Mouse (Mus musculus) CD4-positive, CD25-positive, alpha-beta regulatory T cell, adult 4 months (primary cell): ENCODE measurements around the gene Mapt. TPM values are rescaled to one million over a fixed set of nuclear protein-coding genes. Genes with fewer than 3 reads are reported as not detected.
"Not testable (repeated sequence)": the region's sequence is repeated elsewhere in the genome, so short reads cannot be mapped to it uniquely, and the experiment has no call there.

ENCODE experiments used
- ATAC-seq: one replicate; pipeline ENCODE4 v1.8.0; 2017
- polyA plus RNA-seq, 2 experiments: library from polyadenylated mRNA; unstranded; fragments of 100-300 nt; shearing (Covaris generic); gene quantifications; one replicate each; pipeline ENCODE4 v1.2.1; 2017

The Mapt gene
- polyA plus RNA-seq, 2 experiments from 2014 or later = 0.11 to 0.34 TPM

GRCm38 (mm10) chr11:104233574-104234206 is 2.5 kb downstream of the Mapt start:
- no peak for ATAC-seq

DNA sequence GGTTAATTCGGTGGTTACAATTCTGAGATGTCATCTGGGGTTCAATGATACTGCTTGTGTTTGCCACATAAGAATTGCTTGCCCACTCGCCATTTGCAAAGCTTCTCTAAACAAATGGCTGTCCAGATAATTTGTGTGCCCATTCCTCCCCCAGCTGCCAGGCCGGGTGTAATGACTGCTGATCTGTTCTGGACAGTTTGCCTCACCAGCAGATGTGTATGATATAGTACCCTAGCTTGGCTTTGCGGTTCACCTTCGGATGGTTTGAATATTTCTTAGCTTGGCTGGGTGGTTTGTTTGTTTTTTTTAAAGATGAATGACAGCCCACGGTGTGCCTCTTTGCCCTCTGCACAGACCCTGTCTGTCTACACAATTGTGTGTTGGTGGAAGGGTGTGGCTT is 3.5 kb downstream of the Mapt start:
- no peak for ATAC-seq

DNA sequence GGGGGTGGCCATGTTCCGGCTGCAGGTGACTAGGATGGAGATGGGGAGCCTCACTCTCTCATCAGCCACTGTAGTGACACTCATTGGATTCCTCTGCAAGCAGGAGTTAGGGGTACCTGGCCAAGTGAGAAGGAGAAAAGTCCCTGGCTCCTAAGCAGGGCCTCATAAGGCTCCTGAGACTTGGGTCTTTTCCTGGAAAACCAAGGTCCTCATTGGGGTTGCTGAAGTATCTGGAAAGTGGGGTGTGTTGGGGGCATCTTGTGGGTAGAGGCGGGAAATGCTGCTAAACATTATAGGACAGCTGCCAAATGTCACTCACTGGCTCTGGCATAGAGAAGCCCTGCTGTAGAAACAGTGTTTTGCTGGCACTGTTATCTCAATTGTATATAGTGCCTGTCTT is 4.7 kb downstream of the Mapt start:
- ATAC-seq = no peak

DNA sequence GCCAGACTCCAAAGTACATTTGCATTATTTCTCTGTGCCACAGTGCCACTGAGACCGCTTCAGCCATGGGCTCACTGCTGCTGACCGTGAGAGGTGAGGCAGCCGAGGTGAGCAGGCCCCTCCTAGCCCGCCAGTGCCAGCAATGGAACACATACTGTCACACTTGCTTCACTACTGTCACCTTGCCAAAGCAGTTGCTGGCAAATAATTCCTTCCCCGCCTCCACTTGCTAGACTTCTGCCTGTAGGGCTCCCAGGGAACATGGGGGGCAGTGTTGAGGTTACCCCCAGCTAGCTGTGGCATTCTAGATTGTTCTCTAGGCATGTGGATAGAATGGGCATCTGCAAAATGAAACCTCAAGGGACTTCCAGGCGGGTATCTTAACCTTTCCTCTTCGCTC is 6.0 kb downstream of the Mapt start:
- no peak for ATAC-seq

GRCm38 (mm10) chr11:104237958-104238747 is 7.0 kb downstream of the Mapt start:
- ATAC-seq = no peak

- ATAC-seq = not testable (repeated sequence)
Observed at GRCm38 (mm10) chr11:104245478-104245877, 14.3 kb downstream of the Mapt start.

DNA sequence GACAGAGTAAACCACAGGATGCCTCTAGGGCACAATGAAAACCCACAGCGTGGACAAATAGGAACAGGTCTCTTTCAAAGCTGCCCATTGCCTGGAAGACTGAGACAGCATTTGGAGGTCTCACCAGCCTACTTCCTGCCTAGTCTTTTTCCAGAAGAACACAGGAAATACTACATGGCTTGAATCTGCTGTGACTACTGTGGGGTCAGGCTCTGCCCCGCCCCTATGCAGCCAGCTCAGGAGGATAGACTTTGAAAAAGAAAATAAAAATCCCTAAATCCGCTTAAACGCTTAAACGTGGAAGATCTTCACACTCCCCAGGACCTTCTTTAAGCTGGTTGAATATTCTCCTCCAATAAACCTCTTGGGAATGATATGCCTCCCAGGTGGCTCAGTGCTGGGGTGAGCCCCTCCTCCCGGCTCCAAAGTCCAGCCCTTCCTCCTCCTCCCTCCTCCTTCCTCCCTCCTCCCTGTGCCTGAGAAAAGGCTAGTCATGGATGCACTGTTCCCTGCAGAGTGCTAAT is 15.0 kb downstream of the Mapt start:
- ATAC-seq = no peak

DNA sequence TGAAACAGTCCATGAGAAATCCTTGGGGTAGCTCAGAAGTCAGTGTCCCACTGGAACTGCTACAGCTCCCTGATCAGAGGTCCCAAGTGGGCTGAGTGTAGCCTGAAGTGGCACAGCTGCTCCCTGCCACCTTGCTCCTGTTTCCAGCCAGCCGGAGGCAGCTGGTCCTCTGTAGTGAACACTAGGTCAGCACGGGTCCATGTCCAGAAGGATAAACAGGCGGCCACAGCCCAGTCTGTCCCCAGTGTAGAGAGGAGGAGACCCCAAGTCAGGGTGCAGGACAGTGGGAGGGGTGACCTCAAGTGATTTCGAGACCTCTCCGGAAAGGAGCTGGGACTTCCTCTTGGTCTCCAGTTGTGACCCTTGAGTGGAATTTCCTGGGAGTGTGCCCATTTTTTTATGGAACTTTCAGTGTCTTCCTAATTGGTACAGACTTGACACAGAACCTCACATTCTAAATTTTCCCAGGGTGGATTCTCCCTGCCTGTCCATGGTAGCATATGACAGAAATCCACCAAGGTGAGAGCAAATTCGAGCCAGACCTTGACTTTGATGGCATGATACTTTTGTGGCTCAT is 16.0 kb downstream of the Mapt start:
- ATAC-seq = no peak

DNA sequence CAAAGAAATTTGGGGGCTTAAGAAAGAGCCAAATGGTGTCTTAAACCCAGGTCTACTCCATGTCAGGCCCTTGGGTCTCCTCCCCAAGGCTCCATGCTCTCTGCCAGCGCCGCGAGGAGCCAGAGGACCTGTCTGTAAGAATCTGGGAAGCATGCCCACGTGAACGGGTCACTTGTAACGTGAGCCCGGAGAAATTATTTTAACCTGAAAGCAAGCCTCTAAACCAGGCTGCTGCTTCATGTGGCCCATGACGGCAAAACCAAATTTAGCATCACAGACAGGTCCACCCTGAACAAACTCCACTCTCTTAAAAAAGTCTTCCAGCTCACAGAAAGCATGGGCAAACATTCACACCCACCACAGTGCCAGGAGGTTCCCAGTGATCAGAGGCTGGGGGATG is 18.2 kb downstream of the Mapt start:
- ATAC-seq = no peak

GRCm38 (mm10) chr11:104251121-104251520 is 19.9 kb downstream of the Mapt start:
- no peak for ATAC-seq

DNA sequence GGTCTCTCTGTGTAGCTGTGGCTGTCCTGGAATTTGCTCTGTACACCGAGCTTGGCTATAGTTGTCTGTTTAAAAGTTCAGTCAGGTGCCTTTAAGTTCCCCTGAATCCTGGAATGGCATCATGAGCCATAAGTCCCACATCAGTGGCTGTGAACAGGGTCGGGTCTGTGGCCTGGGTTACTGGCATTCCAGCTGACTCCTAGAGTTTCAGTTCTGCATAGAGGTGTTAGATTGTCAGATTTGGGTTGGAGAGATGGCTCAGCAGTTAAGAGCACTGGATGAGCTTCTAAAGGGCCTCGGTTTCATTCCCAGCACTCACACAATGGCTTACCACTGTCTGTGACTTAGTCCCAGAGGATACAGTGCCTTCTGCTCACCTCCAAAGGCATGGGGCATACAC is 20.9 kb downstream of the Mapt start:
- ATAC-seq = no peak

GRCm38 (mm10) chr11:104254408-104255039 is 23.3 kb downstream of the Mapt start:
- ATAC-seq = no peak

DNA sequence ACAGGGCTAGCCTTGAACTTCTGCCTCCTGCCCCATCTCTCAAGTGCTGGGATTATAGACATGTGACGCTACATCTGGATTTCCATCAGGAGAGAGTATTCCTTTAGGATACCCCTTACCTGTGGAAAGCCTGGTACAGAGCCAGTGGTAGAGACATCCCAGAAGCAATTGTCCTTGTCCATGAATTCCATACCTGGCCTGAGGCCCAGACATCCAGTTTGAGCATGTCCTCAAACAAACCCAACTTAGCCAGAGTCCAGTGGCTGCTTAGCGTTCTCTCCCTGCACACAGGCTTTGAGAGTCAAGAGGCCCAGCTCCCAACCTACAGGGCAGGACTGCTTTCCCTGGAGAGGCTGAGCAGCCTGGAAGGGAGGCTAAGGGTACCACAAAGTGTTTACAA is 25.0 kb downstream of the Mapt start:
- no peak for ATAC-seq

DNA sequence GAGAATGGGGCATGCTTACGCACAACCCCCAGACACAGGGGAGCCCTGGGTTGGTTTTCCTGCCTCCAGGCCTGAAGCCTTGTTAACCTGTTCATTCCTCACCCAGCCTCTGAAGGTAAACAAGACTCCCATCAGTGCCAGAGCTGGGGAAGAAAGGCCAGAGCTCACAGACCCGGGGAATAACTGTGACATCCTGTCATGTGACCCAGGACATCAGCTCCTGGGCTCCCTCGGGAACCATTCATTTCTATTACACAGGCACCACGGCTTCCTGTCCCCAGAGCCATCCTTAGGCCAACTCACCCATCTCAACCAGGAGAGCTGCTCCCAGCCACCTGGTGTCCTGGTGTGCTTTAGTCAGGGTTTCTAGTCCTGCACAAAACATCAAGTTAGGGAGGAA is 27.8 kb downstream of the Mapt start:
- ATAC-seq = no peak

GRCm38 (mm10) chr11:104264683-104265082 is 33.5 kb downstream of the Mapt start:
- ATAC-seq = no peak

DNA sequence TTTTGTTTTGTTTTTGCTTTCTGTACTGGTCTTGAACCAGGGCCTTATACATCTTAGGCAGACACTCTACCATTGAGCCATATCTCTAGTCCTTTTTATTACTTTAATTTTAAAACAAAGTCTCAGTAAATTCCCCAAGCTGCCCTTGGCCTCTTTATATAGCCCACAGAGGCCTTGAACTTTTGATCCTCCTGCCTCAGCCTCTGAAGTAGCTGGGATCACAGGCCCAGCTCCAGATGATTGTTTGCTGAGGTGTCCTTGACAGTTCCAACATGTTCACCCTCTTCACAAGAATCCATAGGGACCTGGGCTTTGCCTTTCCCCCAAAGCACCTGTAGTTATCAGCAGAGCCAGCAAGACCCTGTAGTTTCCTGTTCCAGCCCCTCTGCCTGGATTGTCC is 34.5 kb downstream of the Mapt start:
- no peak for ATAC-seq

DNA sequence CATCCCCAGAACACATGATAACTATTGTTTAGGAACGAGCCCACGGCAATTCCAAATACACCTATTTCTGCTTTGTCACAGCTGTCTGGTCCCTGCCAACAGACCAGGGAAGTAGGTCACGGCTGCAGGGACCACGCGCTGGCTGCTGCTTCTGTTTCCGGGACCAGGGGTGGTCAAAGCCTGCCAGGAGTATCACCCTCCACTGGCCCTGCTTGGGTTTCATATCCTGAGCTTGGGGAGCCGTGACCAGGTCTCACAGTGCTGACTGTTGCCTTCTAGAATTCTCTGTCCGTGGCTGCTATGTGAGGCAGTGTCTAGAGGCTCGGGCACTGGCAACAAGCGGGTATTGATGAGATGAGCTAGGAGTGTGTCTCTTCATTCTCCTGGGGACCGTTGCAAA is 36.2 kb downstream of the Mapt start:
- no peak for ATAC-seq

DNA sequence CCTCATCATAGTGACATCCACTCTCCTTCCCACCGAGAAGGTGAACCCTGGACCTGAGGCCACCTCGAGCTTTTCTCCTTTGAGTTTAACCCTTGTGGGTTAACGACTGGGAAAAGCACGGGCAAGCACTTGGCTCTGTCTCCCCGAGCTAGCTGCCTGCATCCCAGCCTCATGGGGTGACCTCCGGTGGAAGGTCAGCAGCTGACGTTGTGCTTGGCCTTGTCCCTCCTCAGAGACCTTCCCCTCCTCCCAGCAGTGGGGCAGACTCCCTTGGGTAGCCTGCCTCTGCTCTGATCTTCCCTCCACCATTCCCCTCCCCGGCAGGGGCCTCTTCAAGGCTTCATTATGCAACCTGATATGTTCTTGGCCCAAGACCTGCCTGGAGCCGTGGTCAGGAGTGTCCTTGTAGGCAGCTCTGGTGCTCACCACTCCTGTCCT is 38.2 kb downstream of the Mapt start:
- no peak for ATAC-seq

DNA sequence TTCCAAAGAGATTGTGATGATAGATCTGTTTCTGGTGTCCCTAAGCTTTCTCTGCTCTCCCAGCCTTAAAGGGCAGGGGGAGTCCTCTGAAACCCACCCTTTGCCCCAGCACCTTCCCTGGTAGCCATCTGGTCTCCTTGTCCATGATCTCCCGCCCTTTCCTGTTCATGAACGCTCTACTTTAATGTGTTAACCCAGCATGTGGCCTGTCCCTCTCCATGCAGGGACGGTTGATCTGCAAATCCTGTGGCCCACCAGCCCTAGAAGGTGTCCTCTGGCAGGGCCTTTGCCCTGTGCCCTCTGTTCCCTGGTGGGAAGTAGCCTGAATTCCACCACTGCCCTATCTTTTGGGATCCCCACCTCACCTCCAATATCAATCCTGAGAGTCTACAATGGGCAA is 39.3 kb downstream of the Mapt start:
- no peak for ATAC-seq

DNA sequence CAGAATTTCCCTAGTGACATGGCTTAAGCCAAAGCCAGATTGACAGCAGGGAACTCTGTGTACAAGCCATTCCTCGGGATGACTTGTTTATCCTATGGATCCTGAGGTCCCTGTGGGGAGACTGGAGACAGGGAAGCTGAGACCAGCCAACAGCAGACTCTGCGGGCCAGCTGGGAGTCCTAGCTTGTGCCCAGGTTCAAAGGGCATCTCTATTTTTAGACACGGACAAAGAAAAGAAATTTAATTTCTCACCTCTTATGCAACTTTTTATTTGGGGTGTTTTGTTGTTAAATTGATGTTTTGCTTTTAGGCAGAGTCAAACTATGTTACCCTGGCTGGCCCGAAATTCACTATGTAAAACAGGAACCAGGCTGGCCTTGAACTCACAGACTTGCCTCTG is 39.7 kb downstream of the Mapt start:
- ATAC-seq = no peak

GRCm38 (mm10) chr11:104271876-104272275 is 40.7 kb downstream of the Mapt start:
- no peak for ATAC-seq

DNA sequence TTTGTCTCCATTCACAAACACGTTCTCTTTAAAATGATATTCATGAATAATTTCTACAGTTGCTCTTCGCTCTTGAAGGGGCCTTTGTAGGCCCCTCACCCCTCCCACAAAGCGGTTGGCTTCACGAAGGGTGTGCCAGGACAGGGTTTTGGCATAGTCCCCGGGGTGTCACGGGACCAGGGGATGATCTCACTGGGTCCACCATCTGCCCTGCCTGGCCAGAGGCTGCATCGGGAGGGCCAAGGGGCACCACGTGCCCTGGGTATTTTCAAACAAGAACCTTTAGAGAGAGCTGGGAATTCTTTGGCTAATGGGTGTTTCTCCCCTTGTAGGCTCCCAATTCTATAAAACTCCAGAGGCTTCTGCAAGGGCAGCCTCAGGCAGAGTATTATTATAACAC is 41.2 kb downstream of the Mapt start:
- ATAC-seq = no peak

GRCm38 (mm10) chr11:104275765-104276164 is 44.6 kb downstream of the Mapt start:
- no peak for ATAC-seq
